In the genomic region with DNA sequence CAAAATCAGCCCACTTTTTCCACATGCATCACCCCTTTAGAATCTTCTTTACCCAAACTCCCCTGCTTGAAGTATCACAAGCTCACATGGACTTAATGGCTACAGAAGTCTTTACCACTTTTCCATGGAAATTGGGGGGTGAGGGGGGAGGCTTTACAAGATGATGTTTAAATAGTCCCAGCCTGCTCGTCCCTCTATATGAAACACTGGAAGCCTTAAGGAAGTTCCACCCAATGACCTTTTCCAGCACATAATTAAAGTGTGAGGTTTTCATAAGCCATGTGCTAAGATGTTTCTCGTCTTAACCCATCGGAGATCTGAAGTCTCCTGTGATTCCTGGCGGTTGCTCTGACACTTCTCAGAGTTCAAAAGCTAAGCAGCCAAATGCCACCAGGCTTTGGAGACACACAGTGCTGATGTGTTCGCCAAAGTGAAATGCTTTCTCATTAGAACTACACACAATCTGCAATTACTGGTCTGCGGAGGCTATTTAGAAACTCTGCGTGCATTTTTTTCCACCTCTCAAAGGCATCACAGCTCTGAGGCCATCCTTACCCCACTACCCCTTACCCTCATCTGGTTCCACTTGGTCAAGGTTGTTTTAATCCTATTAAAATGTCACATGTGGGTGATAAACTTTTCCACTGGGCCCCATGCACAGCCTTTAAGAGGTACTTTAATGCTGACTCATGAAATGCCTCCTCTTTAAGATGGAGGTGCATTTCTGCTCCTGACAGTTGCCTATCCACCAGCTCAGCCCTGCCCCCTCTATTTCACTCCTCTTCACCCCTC, we compare ENCODE assay signal across 23 mouse cellular contexts.
DNase-seq lines count a peak whose midpoint lies in the region; ATAC-seq and TF ChIP-seq lines count a peak whose summit lies in the region.
"Had no signal": no experiment of that assay in that cellular context is flagged by ENCODE, and none has a peak within 500 bp of the region (broad histone marks: within the 10 kb centered on the region; RNA-seq: fewer than 3 reads in every experiment).

No protein-coding gene starts in this region.

- no peaks in the 10 kb centered on the region for H3K9me3 ChIP-seq in ES-E14 (ENCODE audit: control insufficient read depth, insufficient read depth, low read depth, low read length)
- no peaks in the 10 kb centered on the region for H3K9me3 ChIP-seq in limb, embryonic 14.5 days (ENCODE audit: control insufficient read depth, low read length)
- no peaks in the 10 kb centered on the region for H3K9me3 ChIP-seq in hindbrain, embryonic 14.5 days (ENCODE audit: control insufficient read depth, low read length)
- H3K9me3 ChIP-seq: embryonic facial prominence, embryonic 13.5 days; forebrain, embryonic 13.5 days; heart, embryonic 10.5 days; hindbrain, embryonic 12.5 days had no signal

- TF ChIP-seq POLR2A in limb, embryonic 14.5 days (IDR thresholded peaks at IDR 0.05; ENCODE audit: borderline replicate concordance, extremely low read depth, insufficient read depth, insufficient read length): no peak

- no peak overlapping the region for H3K9ac ChIP-seq in ES-E14 (ENCODE audit: insufficient read depth, low read depth, low read length, poor library complexity, severe bottlenecking)
- H3K9ac ChIP-seq in limb, embryonic 14.5 days (ENCODE audit: low read depth, low read length, severe bottlenecking): no peak overlapping the region
- H3K9ac ChIP-seq in hindbrain, embryonic 14.5 days: no peak overlapping the region
- H3K9ac ChIP-seq: embryonic facial prominence, embryonic 13.5 days; forebrain, embryonic 13.5 days; forebrain, postnatal 0 days; hindbrain, embryonic 12.5 days had no signal

- DNase-seq in embryo, embryonic 10 days (ENCODE audit: low spot score): peak; percentile 14
- no peak for DNase-seq in embryo, embryonic 9.5 days (ENCODE audit: extremely low spot score)
- DNase-seq in ES-E14 (ENCODE audit: low read depth, low spot score): no peak
- peak; percentile 69 for DNase-seq in forelimb bud, embryonic 11.5 days (ENCODE audit: low read depth, low spot score)
- DNase-seq in limb, embryonic 14.5 days (ENCODE audit: low spot score): peak; percentile 65
- no peak for DNase-seq in ovary, postnatal 36 days (ENCODE audit: low spot score)
- DNase-seq in hindbrain, embryonic 14.5 days (ENCODE audit: low spot score): no peak
- DNase-seq in kidney, postnatal 10 days: no peak
- DNase-seq: adrenal gland, adult 2 months; adrenal gland, postnatal 25 days; cerebellum, adult 2 months; cerebellum, postnatal 10 days; forebrain, postnatal 0 days; gastrocnemius, postnatal 10 days; heart, adult 18-20 months; heart, postnatal 10 days; heart, postnatal 4 days had no signal

- H3K4me2 ChIP-seq in limb, embryonic 14.5 days (replicated peaks; ENCODE audit: low read depth, low read length, severe bottlenecking): no peak overlapping the region
- H3K4me2 ChIP-seq in hindbrain, embryonic 14.5 days (replicated peaks): no peak overlapping the region
- H3K4me2 ChIP-seq: embryonic facial prominence, embryonic 13.5 days; forebrain, embryonic 13.5 days; hindbrain, embryonic 12.5 days had no signal

- in situ Hi-C loops in ES-E14 (cut with MboI; ENCODE audit: low sequenced_read_pairs in 2 of 2, unreplicated experiment in 2 of 2): no loop called here

- no peak overlapping the region for H3K4me3 ChIP-seq in ES-E14 (ENCODE audit: insufficient read depth in 1 of 2, low read depth in 1 of 2, low read length in 2 of 2, poor library complexity in 1 of 2, severe bottlenecking in 1 of 2)
- H3K4me3 ChIP-seq in limb, embryonic 14.5 days (replicated peaks; ENCODE audit: low read length): no peak overlapping the region
- H3K4me3 ChIP-seq in hindbrain, embryonic 14.5 days (replicated peaks; ENCODE audit: low read length): no peak overlapping the region
- H3K4me3 ChIP-seq: embryonic facial prominence, embryonic 13.5 days; forebrain, embryonic 13.5 days; heart, embryonic 10.5 days; hindbrain, embryonic 12.5 days had no signal

- H3K4me1 ChIP-seq in ES-E14 (ENCODE audit: control insufficient read depth in 2 of 2, insufficient read depth in 2 of 2, low read length in 2 of 2, poor library complexity in 1 of 2): no peaks in the 10 kb centered on the region
- peaks cover 16% of the 10 kb centered on the region for H3K4me1 ChIP-seq in limb, embryonic 14.5 days (ENCODE audit: control insufficient read depth, insufficient read depth, low read length)
- no peaks in the 10 kb centered on the region for H3K4me1 ChIP-seq in hindbrain, embryonic 14.5 days (replicated peaks; ENCODE audit: control insufficient read depth, insufficient read depth, low read length)
- H3K4me1 ChIP-seq: forebrain, embryonic 13.5 days; heart, embryonic 10.5 days; hindbrain, embryonic 12.5 days had no signal

- ATAC-seq in limb, embryonic 14.5 days (ENCODE audit: low FRiP score, low read depth): peak; percentile 88
- ATAC-seq in hindbrain, embryonic 14.5 days (ENCODE audit: low FRiP score): no peak
- ATAC-seq: forebrain, embryonic 13.5 days; forebrain, postnatal 0 days; hindbrain, postnatal 0 days; intestine, embryonic 16.5 days had no signal

- no peaks in the 10 kb centered on the region for H3K36me3 ChIP-seq in ES-E14 (ENCODE audit: control insufficient read depth, insufficient read depth, low read length, poor library complexity, severe bottlenecking)
- H3K36me3 ChIP-seq in limb, embryonic 14.5 days (ENCODE audit: control insufficient read depth, insufficient read depth, low read length): no peaks in the 10 kb centered on the region
- H3K36me3 ChIP-seq in hindbrain, embryonic 14.5 days (replicated peaks; ENCODE audit: control insufficient read depth, insufficient read depth): no peaks in the 10 kb centered on the region
- H3K36me3 ChIP-seq: embryonic facial prominence, embryonic 13.5 days; heart, embryonic 10.5 days; hindbrain, embryonic 12.5 days had no signal

- WGBS in limb, embryonic 14.5 days: 21% methylated on average over 7 of the region's 7 CpGs
- WGBS in hindbrain, embryonic 14.5 days: 76% methylated on average over 7 of the region's 7 CpGs

- H3K27ac ChIP-seq in ES-E14 (ENCODE audit: insufficient read depth, low read depth, low read length, poor library complexity, severe bottlenecking): no peak overlapping the region
- H3K27ac ChIP-seq in limb, embryonic 14.5 days (replicated peaks; ENCODE audit: low read depth, low read length): no peak overlapping the region
- H3K27ac ChIP-seq in hindbrain, embryonic 14.5 days: no peak overlapping the region
- H3K27ac ChIP-seq: embryonic facial prominence, embryonic 13.5 days; forebrain, embryonic 13.5 days; heart, embryonic 10.5 days; hindbrain, embryonic 12.5 days; hindbrain, postnatal 0 days had no signal

- no peaks in the 10 kb centered on the region for H3K27me3 ChIP-seq in limb, embryonic 14.5 days (ENCODE audit: control insufficient read depth, insufficient read depth, low read length)
- no peaks in the 10 kb centered on the region for H3K27me3 ChIP-seq in hindbrain, embryonic 14.5 days (ENCODE audit: control insufficient read depth, insufficient read depth, low read length)
- H3K27me3 ChIP-seq: embryonic facial prominence, embryonic 13.5 days; forebrain, embryonic 13.5 days; hindbrain, embryonic 12.5 days had no signal

TF ChIP-seq in ES-E14, 5 proteins besides CTCF, POLR2A, EP300 and RAD21:
- TF ChIP-seq HCFC1 (IDR thresholded peaks at IDR 0.05; ENCODE audit: borderline replicate concordance, insufficient read depth, low read length): no peak
- 0 out of 2 replicates have a peak, but pooled peaks have one; percentile 42 for TF ChIP-seq MAFK (IDR thresholded peaks at IDR 0.05; ENCODE audit: insufficient read depth, low read depth, low read length)

Comparison
In these comparisons a context has a peak if more than half of its experiments do, and no peak if none do; other contexts are left out.
1. DNase-seq: peak in embryo, embryonic 10 days (single experiment), forelimb bud, embryonic 11.5 days (single experiment) and limb, embryonic 14.5 days (single experiment); none in embryo, embryonic 9.5 days (single experiment), ES-E14 (single experiment), ovary, postnatal 36 days (single experiment), hindbrain, embryonic 14.5 days (single experiment) and kidney, postnatal 10 days (single experiment).